Mouse (Mus musculus) Patski (cell line): Measurements from ENCODE around the gene Stxbp1. TPM values are rescaled to one million over a fixed set of nuclear protein-coding genes. Genes with fewer than 3 reads are reported as not detected.
A peak's percentile ranks its signal among the peaks of the same experiment; 100 is the strongest.
"Not testable (repeated sequence)": the region's sequence is repeated elsewhere in the genome, so short reads cannot be mapped to it uniquely, and the experiment has no call there.

Experiments used
- ATAC-seq: fragments of 100-300 bp; one replicate; pipeline ENCODE4 v1.8.0; 2021
- CTCF ChIA-PET: fragments of 350-600 bp; sonication (Branson Sonifier 250); formaldehyde crosslinking; loops from one replicate; lab custom pipeline; 2022; ENCODE audit warnings: inconsistent platforms; lab: Charles Lee
- POLR2A ChIA-PET: fragments of 350-600 bp; sonication (Branson Sonifier 250); formaldehyde crosslinking; loops from one replicate; lab custom pipeline; 2022; ENCODE audit warnings: antibody characterized with exemption, inconsistent platforms; lab: Charles Lee
- DNase-seq: peaks from one replicate; pipeline ENCODE4 v3.0.0-alpha.2; 2011; ENCODE audit warnings: low read depth, low spot score
- H3K27me3 ChIP-seq: fragments of 371-371 bp; one replicate; pipeline ENCODE4 v1.5.1; 2021
- CTCF ChIP-seq: fragments of 100-300 bp; IDR thresholded peaks from one replicate; pipeline ENCODE4 v1.5.1; 2021
- in situ Hi-C: fragments of 300-500 bp; cut with MboI; formaldehyde crosslinking; loops from 3 replicates; pipeline ENCODE4 v1.11.1; 2018; ENCODE audit warnings: low pct_unique_long_range_greater_than_20kb, mixed read lengths
- polyA plus RNA-seq: library from polyadenylated mRNA; unstranded; gene quantifications from one replicate; pipeline ENCODE4 v1.2.3, GENCODE M21; 2021

The Stxbp1 gene
- polyA plus RNA-seq, 1 experiment from 2014 or later: 30.1 TPM

GRCm38 (mm10) chr2:32859622-32860012 is 12.6 kb upstream of the Stxbp1 start:
- DNase-seq (no peak), ATAC-seq (no peak)
- in situ Hi-C loops: no loop called here
- no peaks in the 10 kb centered on the region for H3K27me3 ChIP-seq
- ChIA-PET CTCF (interaction anchor here (0.8 to 4.0 kb wide), 17 partner anchors 8 to 101 kb away, joined by 3 to 53 read pairs (median 5); no protein-coding TSS in a partner anchor), POLR2A (interaction anchor here (1.3 kb wide), 1 partner anchor 69 kb away, joined by 3 read pairs; no protein-coding TSS in a partner anchor)
- no peak for TF ChIP-seq CTCF

- POLR2A ChIA-PET: interaction anchor here (1.3 kb wide), 1 partner anchor 69 kb away, joined by 3 read pairs; no protein-coding TSS in a partner anchor
These were observed 12.1 kb upstream of the Stxbp1 start for GRCm38 (mm10) chr2:32859010-32859621.

GRCm38 (mm10) chr2:32857584-32857983 is 10.5 kb upstream of the Stxbp1 start:
- ATAC-seq (no peak), DNase-seq (no peak)
- H3K27me3 ChIP-seq: no peaks in the 10 kb centered on the region
- CTCF ChIA-PET: interaction anchor here (0.7 to 4.0 kb wide), 11 partner anchors 10 to 143 kb away, joined by 3 to 53 read pairs (median 4); no protein-coding TSS in a partner anchor
- TF ChIP-seq CTCF: peak; percentile 89
- in situ Hi-C loops: no loop called here
- POLR2A ChIA-PET: interaction anchor here (0.6 kb wide), 1 partner anchor 17 kb away, joined by 3 read pairs; no protein-coding TSS in a partner anchor

More at GRCm38 (mm10) chr2:32859010-32859621, 12.1 kb upstream of the Stxbp1 start:
- ATAC-seq: peak; percentile 44
- no peak for DNase-seq
- no peaks in the 10 kb centered on the region for H3K27me3 ChIP-seq
- in situ Hi-C loops: no loop called here
- CTCF ChIA-PET: interaction anchor here (0.6 to 4.0 kb wide), 20 partner anchors 9 to 110 kb away, joined by 3 to 53 read pairs (median 4); no protein-coding TSS in a partner anchor
- TF ChIP-seq CTCF: peak; percentile 89

GRCm38 (mm10) chr2:32855790-32856465 is 8.9 kb upstream of the Stxbp1 start:
- TF ChIP-seq CTCF: no peak
- in situ Hi-C loops: no loop called here
- DNase-seq: no peak
- POLR2A ChIA-PET: interaction anchor here (1.0 kb wide), 1 partner anchor 98 kb away, joined by 8 read pairs; no protein-coding TSS in a partner anchor
- ATAC-seq: no peak
- CTCF ChIA-PET: interaction anchor here (1.1 to 3.8 kb wide), 5 partner anchors 35 to 98 kb away, joined by 3 to 30 read pairs (median 3); no protein-coding TSS in a partner anchor
- H3K27me3 ChIP-seq: peaks cover 3% of the 10 kb centered on the region

- ATAC-seq (no peak), DNase-seq (no peak)
- TF ChIP-seq CTCF: no peak
- POLR2A ChIA-PET: interaction anchor here (1.0 kb wide), 1 partner anchor 97 kb away, joined by 8 read pairs; no protein-coding TSS in a partner anchor
- in situ Hi-C loops: no loop called here
- H3K27me3 ChIP-seq: peaks cover 3% of the 10 kb centered on the region
- CTCF ChIA-PET: interaction anchor here (1.1 to 3.8 kb wide), 8 partner anchors 34 to 97 kb away, joined by 3 to 30 read pairs (median 4); no protein-coding TSS in a partner anchor
These were observed 8.2 kb upstream of the Stxbp1 start for GRCm38 (mm10) chr2:32855046-32855785.

- ChIA-PET CTCF (interaction anchor here (0.7 to 3.8 kb wide), 19 partner anchors 9 to 97 kb away, joined by 3 to 30 read pairs (median 4); partner anchors contain the start of genes Cfap157 and Tor2a), POLR2A (no interaction called here)
- H3K27me3 ChIP-seq: peaks cover 3% of the 10 kb centered on the region
- peak; percentile 94 for TF ChIP-seq CTCF
- in situ Hi-C loops: loop anchor here (5.0 kb wide), 2 partner anchors 67 to 142 kb away; partner anchors contain the start of gene Cdk9
- no peak for DNase-seq
- no peak for ATAC-seq
These were observed 7.2 kb upstream of the Stxbp1 start for GRCm38 (mm10) chr2:32854206-32854605.

GRCm38 (mm10) chr2:32853716-32854115 is 6.7 kb upstream of the Stxbp1 start:
- DNase-seq, POLR2A ChIA-PET, H3K27me3 ChIP-seq, ATAC-seq: not testable (repeated sequence)
- in situ Hi-C loops: loop anchor here (5.0 kb wide), 2 partner anchors 66 to 141 kb away; partner anchors contain the start of gene Cdk9
- CTCF ChIA-PET: interaction anchor here (0.7 to 3.8 kb wide), 19 partner anchors 9 to 97 kb away, joined by 3 to 30 read pairs (median 4); partner anchors contain the start of genes Cfap157 and Tor2a

GRCm38 (mm10) chr2:32852156-32852555 is 5.1 kb upstream of the Stxbp1 start:
- CTCF ChIA-PET: interaction anchor here (1.2 to 2.4 kb wide), 4 partner anchors 10 to 89 kb away, joined by 3 to 12 read pairs (median 5); no protein-coding TSS in a partner anchor
- in situ Hi-C loops: loop anchor here (5.0 kb wide), 2 partner anchors 65 to 140 kb away; partner anchors contain the start of gene Cdk9
- no peak for DNase-seq
- peaks cover 3% of the 10 kb centered on the region for H3K27me3 ChIP-seq
- POLR2A ChIA-PET: no interaction called here
- ATAC-seq: no peak
- TF ChIP-seq CTCF: peak; percentile 49

- ChIA-PET CTCF (interaction anchor here (1.4 kb wide), 1 partner anchor 28 kb away, joined by 3 read pairs; no protein-coding TSS in a partner anchor), POLR2A (no interaction called here)
- in situ Hi-C loops: no loop called here
- no peak for TF ChIP-seq CTCF
- H3K27me3 ChIP-seq: peaks cover 3% of the 10 kb centered on the region
- ATAC-seq (no peak), DNase-seq (no peak)
These were observed 400 bp upstream of the Stxbp1 start for GRCm38 (mm10) chr2:32847468-32847821.
